Mouse (Mus musculus) MEL (cell line): Measurements from ENCODE around the gene Ccdc85c.

Experiments used
- CTCF ChIP-seq, 3 experiments: IDR thresholded peaks in 2 of 3; conservative IDR thresholded peaks in 1 of 3; 2 replicates each; pipeline ENCODE4 v1.5.1; 2011 to 2012; ENCODE audit warnings: low read length in 3 of 3, low read depth in 2 of 3, mild to moderate bottlenecking in 2 of 3, improper control_type of control experiment in 1 of 3, inconsistent platforms in 1 of 3, mixed read lengths in 1 of 3, moderate library complexity in 1 of 3; ENCODE audit not compliant: control insufficient read depth in 1 of 3, insufficient read depth in 1 of 3, poor library complexity in 1 of 3, severe bottlenecking in 1 of 3
- MXI1 ChIP-seq: IDR thresholded peaks from 2 replicates; pipeline ENCODE4 v1.6.1; 2011; ENCODE audit warnings: mild to moderate bottlenecking, low read depth, low read length, improper control_type of control experiment
- POLR2A ChIP-seq, 2 experiments: IDR thresholded peaks; 2 replicates each; pipeline ENCODE4 v1.6.1; 2011 to 2012; ENCODE audit warnings: low read length in 2 of 2, mild to moderate bottlenecking in 2 of 2, control low read depth in 1 of 2, improper control_type of control experiment in 1 of 2, low read depth in 1 of 2, moderate library complexity in 1 of 2; ENCODE audit not compliant: control insufficient read depth in 1 of 2, insufficient read depth in 1 of 2, poor library complexity in 1 of 2
- ZKSCAN1 ChIP-seq: IDR thresholded peaks from 2 replicates; pipeline ENCODE4 v1.6.1; 2012; ENCODE audit warnings: low read depth, mild to moderate bottlenecking, inconsistent platforms, low read length, improper control_type of control experiment, moderate library complexity
- ZNF384 ChIP-seq: IDR thresholded peaks from 2 replicates; pipeline ENCODE4 v1.6.1; 2012; ENCODE audit warnings: low read depth, mild to moderate bottlenecking, inconsistent platforms, low read length, improper control_type of control experiment

GRCm38 (mm10) chr12:108273466-108274312, 1.5 kb downstream of the Ccdc85c start:
- TF ChIP-seq CTCF (IDR thresholded peaks at IDR 0.05 in 2 of 3, conservative IDR thresholded peaks at IDR 0.05 in 1 of 3; ENCODE audit: control insufficient read depth in 1 of 3, insufficient read depth in 1 of 3, low read depth in 2 of 3, low read length in 3 of 3, poor library complexity in 1 of 3, severe bottlenecking in 1 of 3) = no peak
- no peak for TF ChIP-seq ZNF384
- TF ChIP-seq POLR2A (IDR thresholded peaks at IDR 0.05; ENCODE audit: control insufficient read depth in 1 of 2, insufficient read depth in 1 of 2, low read depth in 1 of 2, low read length in 2 of 2, poor library complexity in 1 of 2) = no peak
- no peak for TF ChIP-seq MXI1
- TF ChIP-seq ZKSCAN1 = no peak
